Mouse (Mus musculus): ENCODE measurements at regions not wholly inside any gene's neighbourhood (a gene's known extent, or its start where the extent isn't known, plus 50 kb on each side); places are given as distances from the start of the nearest gene placed in this dataset.
"Not testable (repeated sequence)": the region's sequence is repeated elsewhere in the genome, so short reads cannot be mapped to it uniquely, and the experiment has no call there.

DNA sequence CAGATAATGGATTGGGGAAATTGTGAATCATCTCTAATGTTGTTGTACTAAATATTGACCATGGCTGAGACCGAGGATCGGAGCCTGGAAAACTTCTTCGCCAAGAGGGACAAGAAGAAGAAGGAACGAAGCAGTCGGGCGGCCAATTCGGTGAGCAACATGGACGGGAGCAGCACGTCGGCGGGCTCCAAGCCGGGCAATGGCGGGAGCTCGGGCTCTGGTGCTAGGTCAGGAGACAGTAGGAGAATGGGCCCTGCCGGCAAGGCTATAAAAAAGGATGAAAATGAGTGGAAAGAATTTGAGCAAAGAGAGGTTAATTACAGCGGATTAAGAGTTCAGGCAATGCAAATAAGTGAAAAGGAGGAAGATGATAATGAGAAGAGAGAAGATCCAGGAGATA lies 55.0 kb upstream of the Zfp990 start:
- not testable (repeated sequence) for ATAC-seq (replicated peaks); H3K4me3 ChIP-seq; H3K27me3 ChIP-seq; H3K27ac ChIP-seq (replicated peaks); H3K36me3 ChIP-seq; H3K4me2 ChIP-seq (replicated peaks); H3K4me1 ChIP-seq; H3K9me3 ChIP-seq; H3K9ac ChIP-seq (replicated peaks)
- WGBS = 91% methylated on average over 16 of the region's 16 CpGs

DNA sequence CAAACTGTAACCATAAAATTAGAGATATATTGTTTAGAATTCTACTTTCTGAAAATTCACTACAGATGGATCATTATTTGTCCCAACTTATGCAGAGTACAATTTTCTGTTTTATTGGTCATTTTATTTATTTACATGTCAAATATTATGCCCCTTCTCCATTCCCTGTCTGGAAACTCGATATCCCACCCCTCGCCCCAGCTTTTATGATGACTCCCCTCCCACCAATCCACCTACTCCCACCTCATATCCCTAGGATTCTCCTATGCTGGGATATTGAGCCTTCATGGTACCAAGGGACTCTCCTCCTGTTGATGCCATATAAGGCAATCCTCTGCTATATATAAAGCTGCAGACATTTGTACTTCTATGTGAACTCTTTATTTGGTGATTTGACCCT lies 62.0 kb upstream of the Zfp990 start:
- H3K9me3 ChIP-seq = peaks cover 40% of the 10 kb centered on the region
- no peak overlapping the region for H3K4me3 ChIP-seq
- no peak for ATAC-seq (replicated peaks)
- no peaks in the 10 kb centered on the region for H3K27me3 ChIP-seq
- no peaks in the 10 kb centered on the region for H3K4me1 ChIP-seq
- H3K4me2 ChIP-seq (replicated peaks) = no peak overlapping the region
- 82% methylated on average over 2 of the region's 2 CpGs for WGBS
- no peak overlapping the region for H3K27ac ChIP-seq (replicated peaks)
- peaks cover 4% of the 10 kb centered on the region; the same call in 1 of the 2 replicates for H3K36me3 ChIP-seq
- H3K9ac ChIP-seq (replicated peaks) = no peak overlapping the region

DNA sequence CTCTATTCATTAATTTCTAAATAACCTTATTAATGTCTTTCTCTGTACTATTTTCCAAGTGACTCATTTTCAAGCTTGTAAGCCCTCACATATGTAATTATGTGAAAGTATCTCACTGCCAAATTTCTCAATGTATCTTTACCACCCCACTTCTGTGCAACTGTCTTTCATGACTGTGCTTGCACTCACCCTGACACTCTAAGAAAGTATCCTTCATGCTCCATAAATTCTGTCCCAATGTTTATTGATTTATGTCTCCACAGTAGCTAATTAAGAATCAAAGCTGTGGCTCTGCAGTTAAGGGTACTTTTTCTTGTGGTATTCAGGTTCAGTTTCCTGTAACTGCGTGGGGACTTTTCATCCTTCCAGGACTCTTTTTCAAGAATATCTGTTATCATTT lies 73.8 kb upstream of the Zfp990 start:
- not testable (repeated sequence) for H3K4me3 ChIP-seq; H3K9ac ChIP-seq (replicated peaks); H3K27me3 ChIP-seq; H3K36me3 ChIP-seq; ATAC-seq (replicated peaks); H3K4me2 ChIP-seq (replicated peaks); H3K27ac ChIP-seq (replicated peaks); H3K4me1 ChIP-seq
- WGBS = 85% methylated on average over 1 of the region's 1 CpGs
- H3K9me3 ChIP-seq = peaks cover 54% of the 10 kb centered on the region

DNA sequence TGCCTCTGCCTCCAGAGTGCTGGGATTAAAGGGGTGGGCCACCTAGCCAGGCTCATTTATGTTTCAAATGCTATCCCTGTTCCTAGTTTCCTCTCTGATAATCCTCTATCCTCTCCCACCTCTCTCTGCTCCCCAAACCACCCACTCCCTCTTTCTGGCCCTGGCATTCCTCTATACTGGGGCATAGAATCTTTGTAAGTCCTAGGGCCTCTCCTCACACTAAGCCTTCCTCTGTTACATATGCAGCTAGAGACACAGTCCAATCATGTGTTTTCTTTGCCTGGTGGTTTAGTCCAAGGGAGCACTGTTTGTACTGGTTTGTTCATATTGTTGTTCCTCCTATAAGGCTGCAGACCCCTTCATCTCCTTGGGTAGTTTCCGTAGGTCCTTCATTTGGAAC lies 76.0 kb upstream of the Zfp990 start:
- 91% methylated on average over 1 of the region's 1 CpGs for WGBS
- Histone ChIP-seq H3K27ac (replicated peaks) (no peak overlapping the region), H3K4me1 (no peaks in the 10 kb centered on the region), H3K27me3 (no peaks in the 10 kb centered on the region), H3K36me3 (no peaks in the 10 kb centered on the region), H3K9ac (replicated peaks) (no peak overlapping the region), H3K4me3 (no peak overlapping the region), H3K4me2 (replicated peaks) (no peak overlapping the region), H3K9me3 (peaks cover 51% of the 10 kb centered on the region)
- ATAC-seq (replicated peaks) = no peak

DNA sequence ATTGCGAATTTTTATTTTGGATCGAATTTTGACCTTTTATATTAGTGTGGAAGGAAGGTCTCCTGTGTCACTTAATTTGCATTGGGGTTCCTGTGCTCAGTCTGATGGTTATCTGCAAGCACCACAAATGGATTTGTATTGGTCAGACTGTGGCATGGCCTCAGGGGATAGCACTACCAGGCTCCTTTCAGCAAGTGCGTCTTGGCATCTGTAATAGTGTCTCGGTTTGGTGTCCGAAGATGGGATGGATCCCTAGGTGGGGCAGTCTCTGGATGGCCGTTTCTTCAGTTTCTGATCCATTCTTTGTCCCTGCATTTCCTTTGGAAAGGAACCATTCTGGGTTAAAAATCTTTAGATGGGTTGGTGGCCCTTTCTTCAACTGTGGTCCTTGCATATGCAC lies 76.5 kb upstream of the Zfp990 start:
- H3K36me3 ChIP-seq = no peaks in the 10 kb centered on the region
- no peak overlapping the region for H3K4me2 ChIP-seq (replicated peaks)
- H3K4me1 ChIP-seq = no peaks in the 10 kb centered on the region
- no peak overlapping the region for H3K27ac ChIP-seq (replicated peaks)
- H3K4me3 ChIP-seq = no peak overlapping the region
- ATAC-seq (replicated peaks) = no peak
- H3K9me3 ChIP-seq = peaks cover 52% of the 10 kb centered on the region
- no peak overlapping the region for H3K9ac ChIP-seq (replicated peaks)
- WGBS = 65% methylated on average over 6 of the region's 6 CpGs
- no peaks in the 10 kb centered on the region for H3K27me3 ChIP-seq

DNA sequence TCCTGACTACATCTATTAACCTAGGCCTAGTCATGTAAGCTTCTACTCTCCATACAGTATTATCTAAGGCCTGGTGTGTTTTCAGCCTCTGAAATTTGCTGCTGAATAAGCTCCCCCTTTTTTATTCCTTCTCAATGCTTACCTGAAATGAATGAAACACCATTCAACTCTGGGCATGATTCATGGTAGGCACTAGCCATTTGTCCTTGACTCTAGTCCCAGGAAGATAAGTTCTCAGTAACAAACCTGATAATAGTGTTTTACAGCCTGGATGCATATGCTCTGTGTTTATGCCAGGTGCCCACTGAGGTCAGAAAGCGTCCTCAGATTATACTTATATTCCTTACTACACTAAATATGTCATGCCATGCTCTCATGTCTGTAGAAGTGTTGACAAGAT lies 77.3 kb upstream of the Zfp990 start:
- peaks cover 50% of the 10 kb centered on the region for H3K9me3 ChIP-seq
- H3K27me3 ChIP-seq; H3K27ac ChIP-seq (replicated peaks); H3K36me3 ChIP-seq; H3K4me2 ChIP-seq (replicated peaks); ATAC-seq (replicated peaks); H3K4me3 ChIP-seq; H3K4me1 ChIP-seq; H3K9ac ChIP-seq (replicated peaks): not testable (repeated sequence)
- WGBS = 42% methylated on average over 1 of the region's 1 CpGs

DNA sequence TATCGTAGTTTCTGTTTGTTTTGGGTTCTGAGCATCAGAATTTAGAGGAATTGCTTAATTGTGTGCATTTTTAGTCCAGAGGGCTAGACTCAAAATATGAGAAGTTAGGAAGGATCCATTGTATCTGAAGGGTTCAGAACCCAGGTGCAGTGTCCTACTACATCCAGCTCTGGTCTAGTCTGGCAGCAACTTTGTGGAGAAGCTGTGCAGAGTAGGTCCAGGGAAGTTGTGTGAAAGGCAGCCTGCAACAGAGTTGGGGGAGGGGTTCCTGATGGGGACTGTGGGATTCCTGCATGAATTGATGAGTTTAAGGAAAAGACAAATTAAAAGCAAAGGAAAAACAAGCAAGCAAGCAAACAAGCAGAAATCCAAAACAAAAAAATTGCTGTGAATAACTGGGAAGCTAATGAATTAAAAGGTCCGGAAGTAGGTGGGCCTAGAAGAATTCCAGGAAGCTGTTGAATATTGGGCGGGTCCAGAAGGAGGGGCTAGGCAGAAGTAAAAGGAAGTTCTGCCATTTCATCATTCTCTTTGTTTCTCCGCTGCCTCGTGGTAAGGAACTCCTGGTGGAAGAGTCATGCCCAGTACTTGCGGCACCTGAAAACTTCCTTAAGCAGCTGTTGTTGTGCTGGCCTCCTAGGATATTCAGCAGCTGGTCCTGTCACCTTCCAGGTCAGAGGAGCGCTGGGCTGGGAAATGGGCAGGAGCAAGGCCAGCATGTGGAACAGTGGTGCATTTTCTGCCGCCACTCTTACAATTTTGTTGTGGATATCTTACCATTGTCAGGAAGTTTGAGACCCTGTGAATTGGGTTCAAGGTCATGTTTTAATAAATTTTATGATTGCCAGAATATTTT lies 78.4 kb upstream of the Zfp990 start:
- Histone ChIP-seq H3K9me3 (peaks cover 43% of the 10 kb centered on the region), H3K27ac (replicated peaks) (no peak overlapping the region)
- WGBS = 71% methylated on average over 8 of the region's 8 CpGs

DNA sequence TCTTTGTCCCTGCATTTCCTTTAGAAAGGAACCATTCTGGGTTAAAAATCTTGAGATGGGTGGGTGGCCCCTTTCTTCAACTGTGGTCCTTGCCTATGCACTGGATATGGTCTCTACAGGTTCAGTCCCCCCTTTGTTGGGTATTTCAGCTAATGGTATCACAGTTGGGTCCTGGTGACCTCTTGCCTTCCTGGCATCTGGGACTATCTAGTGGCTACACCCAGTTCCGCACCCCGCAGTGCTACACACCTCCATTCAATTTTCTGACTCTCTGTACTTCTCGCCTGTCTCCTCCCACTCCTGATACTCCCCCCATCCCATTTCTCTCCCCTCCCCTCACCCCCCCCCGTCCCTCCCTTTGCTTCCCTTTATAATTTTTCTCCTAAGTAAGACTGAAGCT lies 92.7 kb upstream of the Zfp990 start:
- H3K36me3 ChIP-seq; H3K9me3 ChIP-seq; H3K4me3 ChIP-seq; H3K27me3 ChIP-seq; H3K27ac ChIP-seq (replicated peaks); H3K4me2 ChIP-seq (replicated peaks); ATAC-seq (replicated peaks); H3K4me1 ChIP-seq; H3K9ac ChIP-seq (replicated peaks): not testable (repeated sequence)
- WGBS = 47% methylated on average over 4 of the region's 4 CpGs

More for the DNA sequence above, 78.4 kb upstream of the Zfp990 start:
- Histone ChIP-seq H3K4me3 (no peak overlapping the region), H3K9ac (replicated peaks) (no peak overlapping the region), H3K27me3 (no peaks in the 10 kb centered on the region), H3K4me2 (replicated peaks) (no peak overlapping the region), H3K4me1 (no peaks in the 10 kb centered on the region), H3K36me3 (no peaks in the 10 kb centered on the region)
- ATAC-seq (replicated peaks) = no peak

DNA sequence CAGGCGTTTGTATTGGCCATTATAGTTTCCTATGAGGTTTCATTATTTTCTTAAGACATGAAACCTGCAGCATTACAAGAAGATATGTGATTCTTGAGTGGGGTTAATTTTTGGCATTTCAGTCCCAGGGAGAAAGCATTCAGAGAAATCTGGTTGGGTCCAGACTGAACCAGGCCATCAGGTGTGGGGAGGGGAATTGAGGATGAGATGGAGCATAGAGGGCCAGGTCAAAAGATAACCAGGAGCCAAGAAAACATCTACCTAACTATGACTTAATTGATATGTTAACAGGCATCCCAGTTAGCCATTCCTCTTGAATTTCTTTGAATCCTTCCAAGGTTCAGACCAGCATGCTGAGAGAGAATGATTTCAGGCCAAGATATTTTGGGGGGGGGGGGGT lies 96.2 kb upstream of the Tnfrsf8 start:
- ATAC-seq (replicated peaks) = no peak
- 67% methylated on average over 1 of the region's 1 CpGs for WGBS
- Histone ChIP-seq H3K4me2 (replicated peaks) (no peak overlapping the region), H3K27ac (replicated peaks) (no peak overlapping the region), H3K4me1 (no peaks in the 10 kb centered on the region), H3K4me3 (no peak overlapping the region), H3K27me3 (no peaks in the 10 kb centered on the region), H3K9ac (replicated peaks) (no peak overlapping the region), H3K9me3 (peaks cover 8% of the 10 kb centered on the region), H3K36me3 (no peaks in the 10 kb centered on the region)

DNA sequence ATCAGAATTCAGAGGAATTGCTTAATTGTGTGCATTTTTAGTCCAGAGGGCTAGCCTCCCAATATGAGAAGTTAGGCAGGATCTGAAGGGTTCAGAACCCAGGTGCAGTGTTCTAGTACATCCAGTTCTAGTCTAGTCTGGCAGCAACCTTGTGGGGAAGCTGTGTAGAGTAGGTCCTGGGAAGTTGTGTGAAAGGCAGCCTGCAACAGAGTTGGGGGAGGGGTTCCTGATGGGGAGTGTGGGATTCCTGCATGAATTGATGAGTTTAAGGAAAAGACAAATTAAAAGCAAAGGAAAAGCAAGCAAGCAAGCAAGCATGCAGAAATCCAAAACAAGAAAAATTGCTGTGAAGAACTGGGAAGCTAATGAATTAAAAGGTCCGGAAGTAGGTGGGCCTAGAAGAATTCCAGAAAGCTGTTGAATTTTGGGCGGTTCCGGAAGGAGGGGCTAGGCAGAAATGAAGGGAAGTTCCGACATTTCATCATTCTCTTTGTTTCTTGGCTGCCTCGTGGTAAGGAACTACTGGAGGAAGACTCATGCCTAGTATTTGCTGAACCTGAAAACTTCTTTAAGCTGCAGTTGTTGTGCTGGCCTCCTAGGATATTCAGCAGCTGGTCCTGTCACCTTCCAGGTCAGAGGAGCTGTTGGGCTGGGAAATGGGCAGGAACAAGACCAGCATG lies 95.0 kb upstream of the Tnfrsf8 start:
- ATAC-seq (replicated peaks) = no peak
- H3K27ac ChIP-seq (replicated peaks) = no peak overlapping the region

DNA sequence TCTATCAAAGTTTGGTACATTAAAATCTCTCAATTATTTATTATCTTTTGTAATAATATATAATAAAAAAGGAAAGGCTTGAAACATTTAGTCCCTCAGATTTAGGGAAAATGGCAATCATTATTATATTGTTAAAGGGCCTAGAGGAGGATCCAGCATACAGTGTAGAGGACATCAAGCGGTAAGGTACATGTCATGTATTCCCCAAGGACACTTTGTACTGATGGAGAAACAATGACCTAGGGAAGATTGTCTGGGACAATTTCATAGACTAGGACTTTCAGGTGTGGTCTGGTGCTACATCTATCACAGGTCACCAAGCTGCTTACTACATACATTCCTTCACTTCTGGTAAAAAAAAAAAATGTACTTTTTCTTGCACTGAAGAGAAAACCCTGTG lies 91.1 kb upstream of the Tnfrsf8 start:
- H3K4me3 ChIP-seq; H3K36me3 ChIP-seq; H3K27me3 ChIP-seq; H3K9ac ChIP-seq (replicated peaks); H3K27ac ChIP-seq (replicated peaks); ATAC-seq (replicated peaks); H3K4me2 ChIP-seq (replicated peaks); H3K4me1 ChIP-seq: not testable (repeated sequence)
- H3K9me3 ChIP-seq = peaks cover 17% of the 10 kb centered on the region
- WGBS = 44% methylated on average over 1 of the region's 1 CpGs

More for the DNA sequence above, 95.0 kb upstream of the Tnfrsf8 start:
- Histone ChIP-seq H3K36me3 (no peaks in the 10 kb centered on the region), H3K9me3 (peaks cover 16% of the 10 kb centered on the region), H3K27me3 (no peaks in the 10 kb centered on the region), H3K4me1 (no peaks in the 10 kb centered on the region), H3K4me2 (replicated peaks) (no peak overlapping the region), H3K4me3 (no peak overlapping the region), H3K9ac (replicated peaks) (no peak overlapping the region)
- WGBS = 78% methylated on average over 5 of the region's 5 CpGs

DNA sequence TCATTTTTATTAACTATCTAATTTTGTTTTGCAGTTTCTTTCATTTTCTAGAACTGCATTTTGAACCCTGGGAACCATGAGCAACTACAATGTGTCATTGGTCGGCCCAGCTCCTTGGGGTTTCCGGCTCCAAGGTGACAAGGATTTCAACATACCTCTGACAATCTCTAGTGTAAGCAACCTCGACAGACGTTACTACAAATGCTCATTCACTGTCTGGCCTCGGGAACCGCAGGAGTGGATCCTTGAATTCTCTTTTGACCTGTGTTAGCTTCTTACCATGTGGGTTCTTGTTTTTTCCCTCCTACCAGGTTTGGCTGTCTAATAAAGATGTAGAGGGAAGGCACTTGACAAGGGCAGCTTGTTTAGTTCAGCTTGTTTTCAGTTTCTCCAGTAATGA lies 89.3 kb upstream of the Tnfrsf8 start:
- 78% methylated on average over 6 of the region's 6 CpGs for WGBS

More for the DNA sequence above, 89.3 kb upstream of the Tnfrsf8 start:
- not testable (repeated sequence) for H3K9ac ChIP-seq (replicated peaks); H3K27ac ChIP-seq (replicated peaks); H3K4me3 ChIP-seq; H3K27me3 ChIP-seq; H3K36me3 ChIP-seq; ATAC-seq (replicated peaks); H3K4me1 ChIP-seq; H3K4me2 ChIP-seq (replicated peaks)
- peaks cover 17% of the 10 kb centered on the region for H3K9me3 ChIP-seq
